Mouse (Mus musculus) heart, embryonic 11.5 days (tissue): Measurements from ENCODE around the gene Lrrc25. TPM values are rescaled to one million over a fixed set of nuclear protein-coding genes. Genes with fewer than 3 reads are reported as not detected.

Experiments used
- ATAC-seq: fragments of 200-750 bp; cut with Nextera tagmentation; replicated peaks from 2 replicates; pipeline ENCODE4 v1.8.0; 2017; ENCODE audit warnings: moderate library complexity; ENCODE audit not compliant: insufficient number of reproducible peaks, low FRiP score, low TSS enrichment
- H3K27ac ChIP-seq: fragments of 300-500 bp; sonication (generic); 2 replicates; pipeline ENCODE4 v1.5.1; 2014; ENCODE audit warnings: mild to moderate bottlenecking, low read depth, low read length
- H3K27me3 ChIP-seq: fragments of 300-500 bp; sonication (generic); 2 replicates; pipeline ENCODE4 v1.6.1; 2014; ENCODE audit warnings: mild to moderate bottlenecking, low read length, mixed read lengths; ENCODE audit not compliant: control insufficient read depth, insufficient read depth
- H3K36me3 ChIP-seq: fragments of 300-500 bp; sonication (generic); 2 replicates; pipeline ENCODE4 v1.6.1; 2014; ENCODE audit warnings: mild to moderate bottlenecking, low read length, moderate library complexity, mixed read lengths; ENCODE audit not compliant: control insufficient read depth, insufficient read depth
- H3K4me1 ChIP-seq: fragments of 300-500 bp; sonication (generic); 2 replicates; pipeline ENCODE4 v1.6.1; 2014; ENCODE audit warnings: low read length; ENCODE audit not compliant: control insufficient read depth, insufficient read depth
- H3K4me2 ChIP-seq: fragments of 300-500 bp; sonication (generic); 2 replicates; pipeline ENCODE4 v1.6.1; 2014; ENCODE audit warnings: mild to moderate bottlenecking, moderate library complexity
- H3K4me3 ChIP-seq: fragments of 300-500 bp; sonication (generic); 2 replicates; pipeline ENCODE4 v1.5.1; 2014; ENCODE audit warnings: low read depth, low read length
- H3K9ac ChIP-seq: fragments of 300-500 bp; sonication (generic); 2 replicates; pipeline ENCODE4 v1.6.1; 2014; ENCODE audit warnings: mild to moderate bottlenecking, low read depth, low read length, moderate library complexity
- H3K9me3 ChIP-seq: fragments of 300-500 bp; sonication (generic); replicated peaks from 2 replicates; pipeline ENCODE4 v1.6.1; 2016; ENCODE audit warnings: low read length; ENCODE audit not compliant: control insufficient read depth
- WGBS: fragments of 180-500 bp; shearing (Covaris S2); extraction: QIAGEN DNeasy Blood & Tissue Kit; methylation state at CpG from one replicate; pipeline ENCODE4 v1.1.7; 2014; ENCODE audit not compliant: insufficient replicate concordance; 5-methylcytosine and 5-hydroxymethylcytosine counted together
- polyA plus RNA-seq: library from polyadenylated mRNA; unstranded; fragments of >200 nt; fragmentation: Nextera tagmentation; extraction: Ambion mirVana; gene quantifications from 2 replicates; pipeline ENCODE4 v1.2.1, GENCODE M21; 2014

Gene Lrrc25
- polyA plus RNA-seq, 1 experiment from 2014 or later = 0.19 TPM

DNA sequence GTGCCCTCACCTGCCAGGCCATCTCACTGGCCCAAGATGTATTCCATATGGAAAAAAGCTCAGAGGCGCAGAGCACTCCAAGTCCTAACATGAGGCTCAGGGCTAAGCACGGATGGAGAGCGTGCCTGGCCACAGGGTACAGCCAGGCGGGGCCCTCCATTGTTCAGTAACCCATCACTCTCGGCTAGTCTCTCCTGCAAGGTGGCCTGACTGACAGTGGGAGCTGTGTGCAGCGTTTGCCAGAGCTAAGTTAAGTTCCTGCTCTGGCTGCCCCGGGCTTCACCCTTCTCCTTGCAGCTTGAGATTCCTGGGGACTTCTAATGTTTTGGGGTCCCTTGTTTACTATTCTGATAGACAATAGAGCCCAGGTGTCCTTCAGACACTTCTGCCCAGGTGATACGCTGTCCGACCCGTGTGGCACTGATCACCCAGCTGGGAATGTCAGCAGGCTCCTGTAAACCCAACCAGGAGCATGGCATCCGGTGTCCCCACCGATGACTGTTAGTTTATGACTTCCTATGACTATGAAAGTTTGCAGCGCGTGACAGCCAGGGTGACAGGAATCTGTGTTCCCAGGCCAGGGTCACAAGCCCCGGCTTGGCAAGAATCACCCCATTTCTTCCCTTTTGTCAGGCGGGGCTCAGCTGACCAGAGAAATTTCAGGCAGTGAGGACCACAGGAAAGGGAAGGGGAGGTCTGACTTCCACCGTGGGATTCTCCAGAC lies 29.7 kb downstream of the Lrrc25 start:
- H3K9ac ChIP-seq = peak overlapping the region; percentile 24; the same call in 1 of the 2 replicates
- ATAC-seq = no peak

DNA sequence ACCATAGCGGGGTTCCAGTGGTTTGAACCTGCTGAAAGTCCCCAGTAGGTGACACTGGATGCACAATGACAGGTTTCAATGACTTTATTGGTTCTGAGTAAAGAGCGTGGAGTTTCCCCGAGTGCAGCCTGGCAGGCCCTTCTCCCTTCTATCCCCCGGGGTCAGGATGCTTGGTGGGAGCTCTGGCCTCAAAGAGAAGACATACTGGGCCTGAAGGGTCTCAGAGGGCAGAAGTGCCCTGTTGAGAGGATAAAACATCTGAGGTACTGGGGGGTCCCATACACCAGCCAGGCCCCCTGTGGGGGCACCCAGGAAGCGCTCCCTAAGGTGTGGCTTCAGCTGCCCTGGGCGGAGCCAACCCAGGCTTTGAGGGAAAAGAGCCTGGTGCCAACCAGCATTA lies 30.4 kb downstream of the Lrrc25 start:
- Histone ChIP-seq H3K4me2 (no peak overlapping the region), H3K4me3 (no peak overlapping the region), H3K27ac (no peak overlapping the region), H3K4me1 (peaks cover 41% of the 10 kb centered on the region), H3K27me3 (no peaks in the 10 kb centered on the region), H3K36me3 (peaks cover 2% of the 10 kb centered on the region; the same call in 1 of the 2 replicates), H3K9me3 (no peaks in the 10 kb centered on the region), H3K9ac (no peak overlapping the region)
- no peak for ATAC-seq
- 67% methylated on average over 6 of the region's 6 CpGs for WGBS

More for the DNA sequence above, 29.7 kb downstream of the Lrrc25 start:
- Histone ChIP-seq H3K27ac (no peak overlapping the region), H3K9me3 (no peaks in the 10 kb centered on the region), H3K4me1 (peaks cover 41% of the 10 kb centered on the region), H3K4me3 (no peak overlapping the region), H3K36me3 (no peaks in the 10 kb centered on the region), H3K4me2 (no peak overlapping the region), H3K27me3 (no peaks in the 10 kb centered on the region)
- WGBS = 64% methylated on average over 17 of the region's 17 CpGs

DNA sequence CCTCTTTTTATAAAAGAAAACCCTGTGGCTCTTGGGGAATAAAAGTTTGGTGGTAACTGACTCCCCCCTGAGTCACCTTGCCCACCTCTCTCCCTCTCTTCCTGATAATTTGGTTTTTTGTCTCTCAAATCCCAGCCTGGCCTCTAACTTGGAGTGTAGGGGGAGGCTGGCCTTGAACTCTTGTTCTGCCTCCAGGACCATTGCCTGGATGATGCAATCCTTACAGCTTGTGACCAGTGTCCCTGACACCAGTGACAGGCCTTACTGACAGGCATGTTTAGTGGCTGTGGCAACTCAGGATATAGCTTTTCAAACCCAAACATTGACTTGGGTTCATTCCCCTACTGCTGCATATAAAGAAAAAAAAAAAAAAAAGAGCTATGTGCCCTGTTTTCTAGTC lies 30.8 kb downstream of the Lrrc25 start:
- H3K27ac ChIP-seq = peak overlapping the region; percentile 73
- peaks cover 2% of the 10 kb centered on the region; the same call in 1 of the 2 replicates for H3K36me3 ChIP-seq
- H3K27me3 ChIP-seq = no peaks in the 10 kb centered on the region
- ATAC-seq = no peak
- H3K4me3 ChIP-seq = no peak overlapping the region
- H3K9ac ChIP-seq = no peak overlapping the region
- no peaks in the 10 kb centered on the region for H3K9me3 ChIP-seq
- H3K4me1 ChIP-seq = peaks cover 41% of the 10 kb centered on the region
- H3K4me2 ChIP-seq = no peak overlapping the region

DNA sequence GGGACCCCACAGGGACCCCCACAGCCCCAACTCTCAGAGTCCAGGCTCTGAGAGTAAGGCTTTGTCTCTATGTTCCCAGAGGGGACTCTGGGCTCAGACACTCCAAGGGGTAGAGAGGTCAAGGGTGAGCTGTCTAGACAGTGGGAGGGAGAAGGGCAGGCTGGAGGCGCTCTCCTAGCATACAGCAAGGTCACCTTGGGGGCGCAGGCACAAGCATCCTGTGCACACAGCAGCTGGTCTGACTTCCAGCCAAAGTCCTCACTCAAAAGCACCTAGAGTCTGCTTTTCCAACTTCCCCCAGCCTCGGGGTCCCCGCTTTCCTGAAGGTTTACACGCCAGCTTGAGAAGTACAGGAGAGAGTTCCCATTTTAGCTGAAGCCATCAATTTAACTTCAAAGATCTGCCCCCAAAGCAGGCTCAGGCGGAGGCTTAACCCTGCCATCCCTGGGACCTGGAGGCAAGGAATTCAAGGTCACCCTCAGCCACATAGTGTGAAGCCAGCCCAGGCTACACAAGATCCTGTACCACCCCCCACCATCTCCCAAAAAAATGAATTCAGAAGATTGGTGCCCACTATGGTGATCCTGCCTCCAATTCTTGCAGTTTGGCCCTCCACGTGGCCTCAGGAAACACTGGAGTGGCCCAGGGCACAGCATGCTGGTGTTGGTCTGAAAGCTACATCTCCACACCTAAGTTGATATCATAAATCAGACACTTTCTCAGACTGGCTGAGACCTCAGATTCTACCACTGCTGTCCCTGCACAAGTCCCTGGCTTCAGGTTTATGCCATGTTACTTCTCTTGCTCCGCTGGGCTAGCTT lies 31.6 kb downstream of the Lrrc25 start:
- H3K27me3 ChIP-seq = no peaks in the 10 kb centered on the region
- 0 out of 2 replicates have a peak, but pooled peaks have one; percentile 31 for ATAC-seq
- 53% methylated on average over 8 of the region's 8 CpGs for WGBS
- peak overlapping the region; percentile 40; the same call in 1 of the 2 replicates for H3K9ac ChIP-seq
- peaks cover 7% of the 10 kb centered on the region; the same call in 1 of the 2 replicates for H3K36me3 ChIP-seq
- peaks cover 41% of the 10 kb centered on the region for H3K4me1 ChIP-seq
- H3K27ac ChIP-seq = peak overlapping the region; percentile 73
- no peak overlapping the region for H3K4me3 ChIP-seq
- no peaks in the 10 kb centered on the region for H3K9me3 ChIP-seq
- H3K4me2 ChIP-seq = no peak overlapping the region

DNA sequence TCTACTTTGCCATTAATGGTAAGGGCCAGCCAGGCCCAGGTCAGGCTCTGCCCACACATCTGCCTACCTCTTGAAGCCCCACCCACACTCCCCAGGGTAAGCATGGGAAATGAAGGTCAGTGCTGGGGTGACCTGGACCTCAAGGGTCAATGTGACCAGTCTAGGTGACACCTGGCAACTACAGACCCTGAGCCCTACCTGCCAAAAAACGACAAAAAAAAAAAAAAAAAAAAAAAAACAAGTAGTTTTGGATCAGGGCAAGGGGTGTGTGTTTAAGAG lies 32.1 kb downstream of the Lrrc25 start:
- H3K9me3 ChIP-seq = no peaks in the 10 kb centered on the region

DNA sequence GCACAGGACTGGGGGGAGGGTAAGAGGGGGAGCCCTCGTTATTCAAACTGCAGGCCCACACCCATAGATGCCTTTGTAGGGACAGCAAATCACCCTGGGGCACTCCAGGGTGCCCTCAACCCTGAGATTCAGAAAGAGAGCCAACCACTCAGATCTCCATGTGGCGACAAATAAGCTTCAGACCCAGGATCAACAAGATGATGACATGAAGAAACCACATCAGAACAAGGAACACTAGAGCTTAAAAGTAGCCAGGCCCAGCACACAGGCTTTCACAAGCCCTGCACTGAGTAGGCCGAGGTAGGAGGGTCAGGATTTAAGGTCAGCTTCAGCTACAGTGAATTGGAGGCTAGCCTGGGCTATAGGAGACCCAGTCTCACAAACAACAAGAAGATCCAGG lies 33.0 kb downstream of the Lrrc25 start:
- Histone ChIP-seq H3K9me3 (no peaks in the 10 kb centered on the region), H3K4me2 (0 out of 2 replicates have a peak overlapping the region, but pooled peaks have one; percentile 2), H3K27ac (peak overlapping the region; percentile 65), H3K9ac (no peak overlapping the region), H3K36me3 (peaks cover 10% of the 10 kb centered on the region; the same call in 1 of the 2 replicates), H3K27me3 (no peaks in the 10 kb centered on the region), H3K4me3 (no peak overlapping the region), H3K4me1 (peaks cover 41% of the 10 kb centered on the region)
- no peak for ATAC-seq
- 59% methylated on average over 3 of the region's 3 CpGs for WGBS

More for the DNA sequence above, 32.1 kb downstream of the Lrrc25 start:
- Histone ChIP-seq H3K27me3 (no peaks in the 10 kb centered on the region), H3K4me1 (peaks cover 41% of the 10 kb centered on the region), H3K4me3 (no peak overlapping the region), H3K4me2 (no peak overlapping the region), H3K9ac (no peak overlapping the region), H3K36me3 (peaks cover 8% of the 10 kb centered on the region; the same call in 1 of the 2 replicates), H3K27ac (peak overlapping the region; percentile 73)
- 14% methylated on average over 1 of the region's 1 CpGs for WGBS
- ATAC-seq = no peak

DNA sequence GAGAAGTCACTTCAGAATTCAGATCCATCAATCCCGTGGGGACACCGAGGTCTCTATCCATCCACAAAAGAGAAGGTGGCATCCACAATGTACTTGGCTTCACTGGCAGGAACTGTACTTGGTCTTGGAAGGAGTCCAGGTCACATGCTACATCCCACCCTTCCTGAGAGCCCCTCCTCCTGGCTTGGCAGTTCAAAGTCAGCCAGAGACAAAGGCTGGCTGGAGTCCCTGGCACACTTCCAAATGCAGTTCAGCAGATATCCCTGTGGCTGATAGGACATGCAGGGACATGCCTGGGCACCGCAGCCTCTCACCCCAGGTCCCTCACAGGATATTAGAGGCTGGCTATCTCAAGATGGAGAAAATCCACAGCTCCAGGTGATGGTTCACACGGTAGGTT lies 33.4 kb downstream of the Lrrc25 start:
- Histone ChIP-seq H3K4me3 (no peak overlapping the region), H3K4me2 (0 out of 2 replicates have a peak overlapping the region, but pooled peaks have one; percentile 2), H3K9me3 (no peaks in the 10 kb centered on the region), H3K4me1 (peaks cover 41% of the 10 kb centered on the region), H3K9ac (no peak overlapping the region), H3K27ac (peak overlapping the region; percentile 65), H3K27me3 (no peaks in the 10 kb centered on the region), H3K36me3 (peaks cover 10% of the 10 kb centered on the region; the same call in 1 of the 2 replicates)
- peak; percentile 62 for ATAC-seq
- 39% methylated on average over 4 of the region's 4 CpGs for WGBS

DNA sequence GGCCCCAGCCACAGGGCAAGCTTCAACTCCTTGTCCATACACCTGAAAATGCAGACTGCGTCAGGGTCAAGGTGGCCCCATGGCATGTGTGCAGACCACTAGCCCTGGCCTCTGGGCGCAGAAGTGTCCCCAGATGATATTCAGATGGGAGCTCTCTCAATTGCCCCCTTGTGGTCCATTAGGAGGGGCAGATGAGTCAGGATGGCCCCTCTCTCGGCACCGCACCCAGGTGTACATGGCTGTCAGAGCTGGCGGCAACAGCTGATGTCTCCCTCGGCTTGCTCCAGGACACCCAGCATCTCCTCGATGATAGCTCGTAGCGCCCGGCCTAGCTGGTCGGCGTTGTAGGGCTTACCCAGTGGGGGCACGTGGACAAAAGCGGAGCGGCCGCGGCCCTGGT lies 34.4 kb downstream of the Lrrc25 start:
- H3K4me3 ChIP-seq = no peak overlapping the region
- 95% methylated on average over 17 of the region's 17 CpGs for WGBS
- H3K4me1 ChIP-seq = peaks cover 40% of the 10 kb centered on the region
- no peak overlapping the region for H3K27ac ChIP-seq
- H3K4me2 ChIP-seq = no peak overlapping the region
- H3K27me3 ChIP-seq = no peaks in the 10 kb centered on the region
- H3K9me3 ChIP-seq = no peaks in the 10 kb centered on the region
- no peak for ATAC-seq
- no peak overlapping the region for H3K9ac ChIP-seq
- peaks cover 10% of the 10 kb centered on the region; the same call in 1 of the 2 replicates for H3K36me3 ChIP-seq
